Mouse (Mus musculus) CH12.LX (cell line): ENCODE data around the gene Lrch1. TPM values are rescaled to one million over a fixed set of nuclear protein-coding genes. Genes with fewer than 3 reads are reported as not detected.

Experiments used
- DNase-seq: peaks from one replicate; pipeline ENCODE4 v3.0.0-alpha.2; 2013; ENCODE audit errors: extremely low read depth
- H3K27ac ChIP-seq: 2 replicates; pipeline ENCODE4 v1.5.1; 2012; ENCODE audit warnings: low read depth, mild to moderate bottlenecking, control low read depth, moderate library complexity; ENCODE audit not compliant: insufficient read depth
- H3K27me3 ChIP-seq: replicated peaks from 2 replicates; pipeline ENCODE3; 2012; ENCODE audit warnings: inconsistent platforms
- H3K36me3 ChIP-seq, 2 experiments: replicated peaks in 1 of 2; 2 replicates each; pipeline versions ENCODE3 to v1.6.1; 2012; ENCODE audit warnings: inconsistent platforms in 1 of 2, low read length in 1 of 2, mild to moderate bottlenecking in 1 of 2, mixed read lengths in 1 of 2, moderate library complexity in 1 of 2; ENCODE audit not compliant: control insufficient read depth in 1 of 2, insufficient read depth in 1 of 2
- H3K4me1 ChIP-seq, 2 experiments: 2 replicates each; pipeline ENCODE4 v1.6.1; 2012; ENCODE audit warnings: inconsistent platforms in 1 of 2, moderate library complexity in 1 of 2; ENCODE audit not compliant: insufficient read depth in 2 of 2, control insufficient read depth in 1 of 2
- H3K4me2 ChIP-seq: 2 replicates; pipeline ENCODE4 v1.6.1; 2012; ENCODE audit warnings: low read depth, mild to moderate bottlenecking, control low read depth; ENCODE audit not compliant: poor library complexity, insufficient read depth, severe bottlenecking
- H3K4me3 ChIP-seq, 3 experiments: fragments of 150-350 bp in 1 of 3; sonication (generic) in 1 of 3; replicated peaks in 1 of 3; 2 replicates each; pipeline versions ENCODE3 to v1.5.1; 2011 to 2012; ENCODE audit warnings: low read depth in 2 of 3, low read length in 2 of 3, mild to moderate bottlenecking in 2 of 3, moderate library complexity in 2 of 3, control low read depth in 1 of 3, improper control_type of control experiment in 1 of 3, inconsistent platforms in 1 of 3, mixed read lengths in 1 of 3; ENCODE audit not compliant: poor library complexity in 1 of 3
- H3K79me2 ChIP-seq: replicated peaks from 2 replicates; pipeline ENCODE4 v1.6.1; 2012; ENCODE audit warnings: mild to moderate bottlenecking, moderate library complexity; ENCODE audit not compliant: control insufficient read depth, poor library complexity, insufficient read depth, severe bottlenecking; ENCODE audit errors: extremely low read depth
- H3K9ac ChIP-seq: 2 replicates; pipeline ENCODE4 v1.6.1; 2012; ENCODE audit warnings: low read depth, mild to moderate bottlenecking, control low read depth, moderate library complexity; ENCODE audit not compliant: insufficient read depth
- H3K9me3 ChIP-seq: replicated peaks from 2 replicates; pipeline ENCODE3; 2012; ENCODE audit warnings: low read length, inconsistent platforms, mixed read lengths
- BHLHE40 ChIP-seq: IDR thresholded peaks from 2 replicates; pipeline ENCODE4 v1.6.1; 2011; ENCODE audit warnings: mild to moderate bottlenecking, low read depth, low read length, improper control_type of control experiment
- CTCF ChIP-seq, 2 experiments: IDR thresholded peaks in 1 of 2; conservative IDR thresholded peaks in 1 of 2; 2 replicates each; pipeline ENCODE4 v1.5.1; 2011 to 2012; ENCODE audit warnings: low read depth in 2 of 2, low read length in 2 of 2, improper control_type of control experiment in 1 of 2, inconsistent platforms in 1 of 2, mild to moderate bottlenecking in 1 of 2, moderate library complexity in 1 of 2
- E2F4 ChIP-seq: IDR thresholded peaks from 2 replicates; pipeline ENCODE4 v1.6.1; 2011; ENCODE audit warnings: low read depth, low read length, improper control_type of control experiment; ENCODE audit not compliant: insufficient replicate concordance
- ELF1 ChIP-seq: IDR thresholded peaks from 2 replicates; pipeline ENCODE4 v1.6.1; 2014; ENCODE audit warnings: low read depth, mild to moderate bottlenecking, inconsistent platforms, low read length, improper control_type of control experiment
- EP300 ChIP-seq: IDR thresholded peaks from 2 replicates; pipeline ENCODE4 v1.6.1; 2011; ENCODE audit warnings: low read length, improper control_type of control experiment
- ETS1 ChIP-seq: conservative IDR thresholded peaks from 2 replicates; pipeline ENCODE4 v1.6.1; 2012; ENCODE audit warnings: low read depth, mild to moderate bottlenecking, inconsistent platforms, low read length, improper control_type of control experiment, moderate library complexity
- IRF4 ChIP-seq: IDR thresholded peaks from 2 replicates; pipeline ENCODE4 v1.6.1; 2014; ENCODE audit warnings: low read depth, mild to moderate bottlenecking, inconsistent platforms, low read length, improper control_type of control experiment
- JUND ChIP-seq: conservative IDR thresholded peaks from 2 replicates; pipeline ENCODE4 v1.6.1; 2011; ENCODE audit warnings: low read depth, low read length, improper control_type of control experiment
- KAT2A ChIP-seq: IDR thresholded peaks from 2 replicates; pipeline ENCODE4 v1.6.1; 2012; ENCODE audit warnings: low read length, improper control_type of control experiment, inconsistent platforms; ENCODE audit not compliant: insufficient replicate concordance
- MAZ ChIP-seq: IDR thresholded peaks from 2 replicates; pipeline ENCODE4 v1.6.1; 2012; ENCODE audit warnings: low read depth, mild to moderate bottlenecking, inconsistent platforms, low read length, improper control_type of control experiment, moderate library complexity
- MEF2A ChIP-seq: IDR thresholded peaks from 2 replicates; pipeline ENCODE4 v1.6.1; 2014; ENCODE audit warnings: low read depth, mild to moderate bottlenecking, inconsistent platforms, low read length, improper control_type of control experiment, borderline replicate concordance
- MYC ChIP-seq: IDR thresholded peaks from 2 replicates; pipeline ENCODE4 v1.6.1; 2011; ENCODE audit warnings: low read depth, mild to moderate bottlenecking, improper control_type of control experiment, low read length
- NRF1 ChIP-seq: IDR thresholded peaks from 2 replicates; pipeline ENCODE4 v1.6.1; 2014; ENCODE audit warnings: low read depth, mild to moderate bottlenecking, inconsistent platforms, low read length, improper control_type of control experiment, moderate library complexity
- PAX5 ChIP-seq: IDR thresholded peaks from 2 replicates; pipeline ENCODE4 v1.6.1; 2012; ENCODE audit warnings: low read length, inconsistent platforms, mixed read lengths
- POLR2A ChIP-seq: IDR thresholded peaks from 2 replicates; pipeline ENCODE4 v1.6.1; 2011; ENCODE audit warnings: low read depth, mild to moderate bottlenecking, improper control_type of control experiment, low read length
- RAD21 ChIP-seq: IDR thresholded peaks from 2 replicates; pipeline ENCODE4 v1.6.1; 2011; ENCODE audit warnings: low read depth, mild to moderate bottlenecking, low read length, improper control_type of control experiment, moderate library complexity
- RCOR1 ChIP-seq: conservative IDR thresholded peaks from 2 replicates; pipeline ENCODE4 v1.6.1; 2012; ENCODE audit warnings: low read depth, mild to moderate bottlenecking, inconsistent platforms, low read length, improper control_type of control experiment
- SIN3A ChIP-seq: IDR thresholded peaks from 2 replicates; pipeline ENCODE4 v1.6.1; 2012; ENCODE audit warnings: low read length, improper control_type of control experiment, inconsistent platforms
- SMC3 ChIP-seq: IDR thresholded peaks from 2 replicates; pipeline ENCODE4 v1.6.1; 2011; ENCODE audit warnings: low read depth, low read length, improper control_type of control experiment
- TCF12 ChIP-seq: IDR thresholded peaks from 2 replicates; pipeline ENCODE4 v1.6.1; 2014; ENCODE audit warnings: low read depth, mild to moderate bottlenecking, inconsistent platforms, low read length, improper control_type of control experiment
- USF1 ChIP-seq: IDR thresholded peaks from 2 replicates; pipeline ENCODE4 v1.6.1; 2014; ENCODE audit warnings: low read depth, mild to moderate bottlenecking, inconsistent platforms, low read length, improper control_type of control experiment
- USF2 ChIP-seq: conservative IDR thresholded peaks from 2 replicates; pipeline ENCODE4 v1.6.1; 2011; ENCODE audit warnings: low read depth, low read length, improper control_type of control experiment
- ZC3H11A ChIP-seq: IDR thresholded peaks from 2 replicates; pipeline ENCODE4 v1.6.1; 2012; ENCODE audit warnings: low read depth, mild to moderate bottlenecking, inconsistent platforms, low read length, improper control_type of control experiment
- ZMIZ1 ChIP-seq: IDR thresholded peaks from 2 replicates; pipeline ENCODE4 v1.6.1; 2012; ENCODE audit warnings: low read depth, mild to moderate bottlenecking, inconsistent platforms, low read length, improper control_type of control experiment
- dilution Hi-C: fragments of 300-500 bp; cut with MboI; formaldehyde crosslinking; loops from 2 replicates; pipeline ENCODE4 v1.14.3; 2020; ENCODE audit warnings: low sequenced_read_pairs; ENCODE audit not compliant: extremely low pct_unique_long_range_greater_than_20kb, extremely low pct_ligation_motif_present
- in situ Hi-C: fragments of 300-500 bp; cut with MboI; formaldehyde crosslinking; loops from 3 replicates; pipeline ENCODE4 v1.14.3; 2019; ENCODE audit warnings: low sequenced_read_pairs, low pct_ligation_motif_present, low pct_unique_long_range_greater_than_20kb, mixed read lengths
- polyA plus RNA-seq: library from polyadenylated mRNA; unstranded; fragments of >175 nt; gene quantifications from 2 replicates; pipeline ENCODE4 v1.2.1, GENCODE M21; 2012; ENCODE audit warnings: low read depth; ENCODE audit not compliant: insufficient read length
- total RNA-seq, 2 experiments: library from RNA; depleted of rRNA; stranded (reverse); fragments of 300-350 nt in 1 of 2; fragments of >200 nt in 1 of 2; gene quantifications; 2 replicates each; pipeline ENCODE4 v1.2.3; 2012 to 2014

Gene Lrch1
- total and polyA plus RNA-seq, 3 experiments = 10.3 to 23.3 (median 12.8) TPM

DNA sequence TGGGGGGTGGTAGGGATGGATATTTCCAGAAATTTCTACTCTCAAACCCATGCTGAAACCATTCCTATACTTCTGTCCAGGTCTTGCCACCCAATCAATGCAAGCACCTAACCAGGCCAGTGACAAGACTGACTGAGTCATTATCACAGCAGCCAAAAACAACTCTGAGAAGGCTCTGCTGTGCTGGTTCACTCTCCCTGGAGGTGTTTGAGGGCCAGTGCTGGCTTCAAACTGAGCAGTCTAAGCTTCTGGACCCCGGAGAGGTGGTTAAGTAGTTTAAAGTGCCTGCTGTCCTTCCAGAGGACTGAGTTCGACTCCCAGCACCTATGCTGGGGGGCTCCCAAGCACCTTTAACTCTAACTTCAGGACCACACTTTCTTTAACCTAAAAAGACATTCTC is 107.3 kb downstream of the Lrch1 start:
- Histone ChIP-seq H3K9me3 (no peaks in the 10 kb centered on the region), H3K27ac (no peak overlapping the region), H3K27me3 (no peaks in the 10 kb centered on the region), H3K4me1 (peaks cover 2 to 52% of the 10 kb centered on the region in 2 experiments), H3K36me3 (peaks cover 0 to 29% of the 10 kb centered on the region in 2 experiments), H3K79me2 (peaks cover 3% of the 10 kb centered on the region; the same call in 1 of the 2 replicates), H3K4me3 (no peak overlapping the region), H3K9ac (no peak overlapping the region), H3K4me2 (no peak overlapping the region)
- no peak for TF ChIP-seq JUND
- TF ChIP-seq ZC3H11A = no peak
- TF ChIP-seq SMC3 = no peak
- TF ChIP-seq MEF2A = no peak
- no peak for TF ChIP-seq USF1
- no peak for TF ChIP-seq RCOR1
- TF ChIP-seq KAT2A = no peak
- TF ChIP-seq EP300 = no peak
- TF ChIP-seq ELF1 = no peak
- no peak for TF ChIP-seq BHLHE40
- TF ChIP-seq ZMIZ1 = no peak
- no peak for TF ChIP-seq POLR2A
- dilution Hi-C loops (no loop called here), in situ Hi-C loops (no loop called here)
- DNase-seq = no peak

GRCm38 (mm10) chr14:74838816-74839215 is 108.9 kb downstream of the Lrch1 start:
- Histone ChIP-seq H3K79me2 (peaks cover 3% of the 10 kb centered on the region; the same call in 1 of the 2 replicates), H3K4me1 (peaks cover 2 to 52% of the 10 kb centered on the region in 2 experiments), H3K36me3 (peaks cover 0 to 39% of the 10 kb centered on the region in 2 experiments), H3K4me2 (no peak overlapping the region), H3K9ac (no peak overlapping the region), H3K27ac (no peak overlapping the region), H3K4me3 (no peak overlapping the region), H3K27me3 (no peaks in the 10 kb centered on the region), H3K9me3 (no peaks in the 10 kb centered on the region)
- dilution Hi-C loops = no loop called here
- DNase-seq = no peak
- in situ Hi-C loops = no loop called here
- TF ChIP-seq CTCF (conservative IDR thresholded peaks at IDR 0.05 in 1 of 2, IDR thresholded peaks at IDR 0.05 in 1 of 2; ENCODE audit: low read depth in 2 of 2, low read length in 2 of 2) (no peak), RAD21 (no peak), SIN3A (no peak), PAX5 (no peak), EP300 (no peak), E2F4 (no peak), USF1 (no peak), USF2 (no peak), MYC (no peak), MAZ (no peak), ETS1 (no peak), IRF4 (no peak), NRF1 (no peak), TCF12 (no peak), ZMIZ1 (no peak), BHLHE40 (no peak), ELF1 (no peak)
